Mouse (Mus musculus) megakaryocyte, embryonic 14.5 days (primary cell): Measurements from ENCODE around the gene Gng12.

Source experiments
- FLI1 ChIP-seq: IDR thresholded peaks from 2 replicates; pipeline ENCODE4 v1.6.1; 2012; ENCODE audit warnings: low read length, inconsistent platforms, mixed read lengths
- GATA1 ChIP-seq: IDR thresholded peaks from 3 replicates; pipeline ENCODE4 v1.6.1; 2012; ENCODE audit warnings: mixed read lengths, low read length, inconsistent platforms, borderline replicate concordance

GRCm38 (mm10) chr6:66896119-66896920, at the start of gene Gng12:
- no peak for TF ChIP-seq GATA1
- no peak for TF ChIP-seq FLI1
